Mouse (Mus musculus) cerebral cortex, adult 2 months (tissue): ENCODE data around the gene Sae1.

Source experiments
- WGBS: fragments of 180-500 bp; shearing (Covaris S2); methylation state at CpG from one replicate; pipeline ENCODE4 v1.1.7; 2018; 5-methylcytosine and 5-hydroxymethylcytosine counted together

Sae1 gene

DNA sequence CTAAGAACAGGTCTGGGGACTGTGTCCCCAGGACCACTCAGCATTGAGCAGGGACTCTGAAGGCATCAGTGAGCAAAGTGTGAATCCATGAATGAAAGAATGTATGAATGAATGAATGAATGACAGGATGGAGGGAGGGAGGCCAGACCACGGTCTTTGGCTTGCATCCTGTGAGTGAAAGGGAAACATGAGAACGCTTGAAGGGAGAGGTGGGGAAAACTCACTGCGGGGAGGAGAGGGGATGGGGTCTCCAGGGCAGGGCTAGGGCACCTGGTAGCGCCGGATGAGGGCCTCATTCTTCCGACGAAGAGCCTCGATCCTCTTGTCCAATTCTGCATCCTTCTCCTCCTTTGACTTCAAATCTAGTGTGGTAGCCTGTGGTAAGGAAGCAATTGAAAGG lies 103.6 kb downstream of the Sae1 start:
- WGBS = 88% methylated on average over 8 of the region's 8 CpGs

DNA sequence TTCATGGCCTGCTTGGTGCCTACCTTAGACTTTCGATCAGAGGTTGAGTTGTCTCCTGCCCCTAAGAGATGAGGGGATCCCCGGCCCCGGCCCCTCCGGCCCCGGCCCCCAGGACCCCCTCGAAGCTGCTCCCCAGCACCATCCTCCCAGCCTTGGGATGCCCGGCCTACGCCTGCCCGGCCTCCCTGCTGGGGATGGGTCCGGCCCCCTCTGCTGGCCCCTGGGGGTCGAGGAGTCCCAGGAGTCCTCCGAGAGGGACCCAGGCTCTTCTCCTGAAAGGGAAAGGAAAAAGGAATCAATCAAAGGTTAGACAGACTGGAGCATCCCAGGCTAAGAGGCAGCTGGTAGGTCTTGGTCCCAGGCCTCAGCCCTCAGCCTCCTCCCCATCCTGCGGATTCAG lies 105.3 kb downstream of the Sae1 start:
- WGBS = 92% methylated on average over 13 of the region's 13 CpGs

DNA sequence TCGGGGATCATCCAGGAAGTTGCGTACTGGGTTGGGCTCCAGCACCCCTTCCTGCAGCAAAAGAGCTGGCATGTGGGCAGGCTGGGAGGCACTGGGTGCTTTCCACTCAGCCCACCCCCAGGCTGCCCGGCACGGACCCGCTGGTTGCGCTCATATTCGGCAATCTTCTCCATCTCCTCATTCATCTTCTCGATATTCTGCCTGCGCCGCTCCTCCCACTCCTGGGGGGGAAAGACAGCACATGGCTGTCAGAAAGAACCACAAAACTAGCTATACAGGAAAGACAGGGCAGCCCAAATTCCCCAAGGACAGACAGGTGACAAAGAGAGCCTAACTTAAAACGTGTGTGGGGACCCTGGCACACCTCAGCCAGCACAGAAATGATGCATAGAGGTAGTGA lies 106.9 kb downstream of the Sae1 start:
- 89% methylated on average over 11 of the region's 11 CpGs for WGBS

DNA sequence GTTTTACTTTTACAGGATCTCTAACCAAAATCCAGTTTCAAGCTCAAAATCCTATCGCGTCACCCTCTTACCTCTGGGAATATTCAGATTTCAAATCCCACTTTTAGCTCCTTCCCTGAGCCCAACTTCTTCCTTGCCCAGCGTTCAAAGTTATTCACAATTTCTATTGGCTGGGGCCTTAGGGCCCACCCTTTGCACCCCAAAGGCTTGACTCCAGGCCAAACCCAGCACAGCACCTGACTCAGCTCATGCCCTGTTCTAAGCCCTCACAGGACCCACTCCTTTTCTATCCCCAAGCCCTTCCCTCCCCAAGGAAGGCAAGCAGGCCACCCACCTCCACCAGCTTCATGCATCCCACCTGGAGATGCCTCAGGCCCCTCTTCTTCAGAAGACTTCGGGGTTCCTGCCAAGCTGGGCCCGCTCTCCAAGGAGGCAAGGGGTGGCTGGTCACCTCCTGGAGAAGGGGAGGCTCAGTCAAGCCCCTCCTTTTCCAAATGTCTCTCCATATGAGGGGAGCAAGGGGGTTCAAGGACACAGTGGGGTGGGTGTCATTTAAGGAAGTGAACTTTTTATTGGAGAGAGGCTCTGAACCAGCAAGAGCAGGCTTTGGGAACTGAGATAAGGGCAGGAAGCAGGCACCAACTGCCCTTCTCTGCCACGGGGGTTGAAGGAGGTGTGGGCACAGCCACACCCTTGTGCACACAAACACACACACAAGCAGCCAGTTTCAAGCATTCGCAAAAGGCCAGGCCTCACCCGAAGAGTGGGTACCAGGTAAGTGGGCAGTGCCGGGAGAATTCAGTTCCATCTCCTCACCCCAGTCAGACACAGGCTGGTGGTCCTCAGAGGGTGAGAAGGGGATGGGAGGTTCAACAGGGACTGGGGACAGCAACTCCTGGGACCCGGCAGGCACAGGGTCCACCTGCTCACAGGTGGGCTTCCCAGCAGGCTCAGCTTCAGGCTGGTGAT lies 112.4 kb downstream of the Sae1 start:
- 84% methylated on average over 10 of the region's 10 CpGs for WGBS

DNA sequence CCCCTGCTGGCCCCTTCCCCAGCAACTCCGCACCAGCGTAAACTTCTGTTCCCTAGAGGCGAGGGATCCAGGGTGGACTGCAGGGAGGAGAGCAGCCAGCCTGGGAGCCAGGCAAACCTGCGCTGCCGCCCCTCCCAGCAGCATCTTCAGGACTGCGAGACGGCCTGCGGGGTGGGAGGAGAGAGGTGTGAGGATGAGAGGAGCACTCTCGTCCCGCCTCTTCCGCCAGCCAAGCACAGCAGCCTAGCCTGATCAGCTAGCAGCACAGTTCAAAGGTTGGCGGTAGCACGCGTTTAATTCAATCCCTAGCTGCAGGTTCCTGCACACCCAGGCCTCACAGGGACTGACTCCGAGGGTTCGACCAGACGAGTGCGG lies 113.9 kb downstream of the Sae1 start:
- WGBS = 3% methylated on average over 18 of the region's 18 CpGs

DNA sequence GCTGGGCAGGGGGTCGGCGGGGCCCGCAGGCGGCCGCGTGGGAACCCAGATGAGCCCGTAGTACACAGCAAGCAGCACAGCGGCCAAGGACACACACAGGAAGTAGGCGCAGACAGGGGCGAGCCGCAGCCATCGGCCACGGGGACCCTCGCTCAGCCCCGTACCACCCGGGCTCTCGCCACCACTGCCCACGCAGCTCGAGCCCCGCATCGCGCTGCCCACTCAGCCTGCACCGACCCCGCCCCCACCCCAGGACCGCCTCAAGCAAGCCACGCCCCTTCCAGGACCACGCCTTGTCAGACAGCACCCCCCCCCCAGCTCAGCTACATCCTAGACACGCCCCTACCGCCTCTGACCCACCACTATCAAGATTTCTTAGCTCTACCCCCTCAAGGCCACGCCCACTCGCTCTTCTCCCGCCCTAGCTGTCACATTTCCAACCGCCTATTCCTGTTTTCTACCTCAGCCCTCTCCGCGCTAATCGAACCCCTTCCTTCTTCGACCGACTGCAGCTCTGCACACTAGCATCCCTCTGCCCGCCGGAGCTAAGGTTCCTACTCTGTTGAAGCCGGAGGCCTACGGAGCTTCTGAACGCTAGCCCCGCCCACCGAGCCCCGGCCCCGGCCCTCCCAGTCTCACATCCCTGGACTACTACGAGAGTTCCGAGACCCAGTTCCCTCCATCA lies 114.4 kb downstream of the Sae1 start, which contains the start of gene Inafm1:
Inafm1 (minus strand) TSS at position 537 of the 685 bp plus-strand sequence.
- WGBS = 1% methylated on average over 42 of the region's 49 CpGs

DNA sequence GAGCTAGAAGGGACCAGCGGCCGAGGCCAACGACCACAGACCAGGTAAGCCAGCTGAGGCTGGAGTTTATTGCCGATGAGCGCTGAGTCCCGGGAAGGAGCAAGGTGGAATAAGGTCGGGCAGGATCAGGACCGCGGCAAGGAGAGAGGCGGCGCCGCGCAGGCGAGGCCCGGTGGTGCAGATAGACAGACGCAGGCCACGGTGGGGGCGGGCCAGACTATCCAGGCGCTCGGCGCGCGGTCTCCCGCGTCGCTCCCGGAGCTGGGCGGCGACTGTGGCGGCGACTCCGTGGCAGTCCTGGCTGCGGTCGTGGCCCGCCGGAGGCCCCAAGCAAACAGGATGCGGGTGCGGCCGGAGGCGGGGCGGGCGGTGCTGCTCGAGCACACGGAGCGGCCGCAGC lies 114.9 kb downstream of the Sae1 start:
- under 1% methylated on average over 43 of the region's 46 CpGs for WGBS

DNA sequence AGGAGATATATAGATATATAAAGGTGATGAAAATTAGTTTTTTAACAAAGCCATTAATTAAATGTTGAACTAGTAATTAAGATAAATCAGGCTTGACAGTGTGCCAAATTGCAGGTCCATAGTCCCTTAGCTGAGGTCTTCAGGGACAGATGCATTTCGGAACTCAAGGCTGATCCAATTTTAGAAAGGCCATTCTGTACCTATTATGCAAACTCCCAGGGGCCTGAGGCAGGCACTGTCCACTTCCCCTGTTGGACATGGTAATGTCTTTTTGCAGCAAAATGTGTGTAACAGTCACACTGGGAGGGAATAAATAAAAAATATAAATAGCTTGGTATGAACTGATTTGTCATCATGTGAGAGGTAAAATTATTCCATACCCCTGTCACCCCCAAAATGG lies 116.5 kb downstream of the Sae1 start:
- 68% methylated on average over 1 of the region's 1 CpGs for WGBS
